Mouse (Mus musculus): ENCODE data around the gene Trim26.

DNA sequence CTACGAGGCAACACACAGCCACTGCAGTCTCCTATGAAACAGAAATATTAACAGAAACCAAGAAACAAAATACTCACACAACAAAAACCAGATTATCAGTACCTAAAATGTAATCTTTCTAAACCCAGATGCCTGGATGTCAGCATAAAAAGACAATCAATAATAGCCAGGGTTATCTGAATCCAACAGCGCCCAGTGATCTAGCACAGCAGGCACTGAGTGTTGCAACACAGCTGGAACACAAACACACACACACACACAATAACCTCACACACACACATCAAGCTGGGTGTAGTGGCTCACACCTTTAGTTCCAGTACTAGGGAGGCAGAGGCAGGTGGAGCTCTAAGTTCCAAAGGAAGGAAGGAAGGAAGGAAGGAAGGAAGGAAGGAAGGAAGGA lies 8.4 kb upstream of the Trim26 start:
- TF ChIP-seq CTCF (IDR thresholded peaks at IDR 0.05): no peak
- no peak for TF ChIP-seq EP300 (IDR thresholded peaks at IDR 0.05; ENCODE audit: insufficient read depth, low read depth, low read length)

Data from heart, adult 2 months (tissue).